Mouse (Mus musculus) mature B cell (primary cell): ENCODE data around the gene Usp3.

Source experiments
- in situ Hi-C: fragments of 300-500 bp; cut with MboI; formaldehyde crosslinking; loops from 2 replicates; pipeline ENCODE4 v1.14.3; 2019

The Usp3 gene

DNA sequence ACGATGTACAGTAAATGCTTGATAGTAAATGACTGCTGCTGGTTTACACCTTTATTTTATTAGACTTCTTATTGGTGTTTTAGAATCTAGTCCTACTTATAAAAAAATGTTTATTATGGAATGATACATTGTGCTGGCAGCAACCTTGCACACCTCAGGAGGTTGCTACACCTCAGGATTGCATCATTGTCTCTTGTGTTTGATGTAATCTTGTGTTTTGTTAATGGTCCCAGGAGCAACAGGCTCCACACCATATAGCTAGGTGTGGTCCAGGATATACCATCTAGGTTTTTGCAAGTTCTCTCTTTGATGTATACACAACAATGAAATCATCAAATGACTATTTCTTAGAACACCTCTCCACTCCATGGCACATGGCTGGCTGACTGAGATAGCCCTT, 11.0 kb upstream of the Usp3 start:
- in situ Hi-C loops, result no loop called here

DNA sequence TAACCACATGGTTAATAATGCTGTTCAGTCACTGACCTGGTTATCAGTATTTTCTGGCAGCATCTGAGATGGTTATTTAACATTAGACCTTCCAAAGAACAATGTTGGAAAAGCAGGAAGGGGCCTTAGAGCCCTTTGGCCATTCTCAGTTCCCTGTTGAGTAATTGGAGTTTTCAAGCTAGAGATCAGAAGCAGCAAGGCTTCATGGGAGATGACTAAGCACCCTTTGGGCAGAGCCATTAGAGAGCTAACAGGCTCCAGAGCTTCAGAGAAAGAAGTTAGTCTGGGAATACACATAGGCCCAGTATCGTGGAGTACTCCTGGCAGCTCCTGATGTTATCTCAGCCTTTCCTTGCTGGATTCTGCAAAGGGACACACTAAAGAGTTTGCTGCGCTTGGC, 8.1 kb upstream of the Usp3 start:
- in situ Hi-C loops, result no loop called here

DNA sequence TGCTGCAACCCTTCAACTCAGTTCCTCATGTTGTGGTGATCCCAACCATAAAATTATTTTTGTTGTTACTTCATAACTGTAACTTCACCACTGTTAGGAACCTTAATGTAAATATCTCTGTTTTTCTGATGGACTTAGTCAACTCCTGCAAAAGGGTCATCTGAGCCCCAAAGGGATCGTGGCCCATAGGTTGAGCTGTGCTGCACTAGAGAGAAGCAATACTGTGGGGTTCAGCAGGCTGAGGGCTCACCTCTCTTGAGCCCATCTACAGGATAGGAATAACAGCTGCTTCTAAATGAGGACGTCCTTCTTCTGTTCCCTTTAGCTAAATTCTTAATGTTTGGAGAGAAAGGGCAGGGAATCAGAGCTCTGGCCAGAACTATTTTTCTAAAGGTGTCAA, 7.6 kb upstream of the Usp3 start:
- in situ Hi-C loops, result no loop called here

DNA sequence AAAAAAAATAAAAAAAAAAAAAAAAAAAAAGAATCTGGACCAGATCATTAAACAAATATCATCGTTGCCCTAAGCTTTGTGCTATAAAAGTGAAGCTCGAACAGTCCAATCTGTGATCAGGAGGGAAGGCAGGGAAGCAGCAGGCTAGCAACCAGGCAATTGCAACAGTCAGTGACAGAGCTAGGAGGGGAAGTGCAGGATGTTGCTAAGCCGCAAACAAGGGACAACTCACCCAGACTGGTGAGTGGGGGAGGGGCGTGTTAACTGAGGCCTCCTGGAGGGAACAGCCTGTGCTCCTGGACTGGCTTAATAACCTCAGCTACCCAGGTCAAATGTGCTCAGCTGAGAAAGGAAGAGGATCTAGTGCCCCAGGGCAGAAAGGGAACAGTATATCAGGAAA, 6.6 kb upstream of the Usp3 start:
- in situ Hi-C loops, result no loop called here

GRCm38 (mm10) chr9:66598636-66599035, 5.7 kb upstream of the Usp3 start:
- in situ Hi-C loops, result no loop called here

GRCm38 (mm10) chr9:66597480-66598215, 4.7 kb upstream of the Usp3 start:
- in situ Hi-C loops, result no loop called here

DNA sequence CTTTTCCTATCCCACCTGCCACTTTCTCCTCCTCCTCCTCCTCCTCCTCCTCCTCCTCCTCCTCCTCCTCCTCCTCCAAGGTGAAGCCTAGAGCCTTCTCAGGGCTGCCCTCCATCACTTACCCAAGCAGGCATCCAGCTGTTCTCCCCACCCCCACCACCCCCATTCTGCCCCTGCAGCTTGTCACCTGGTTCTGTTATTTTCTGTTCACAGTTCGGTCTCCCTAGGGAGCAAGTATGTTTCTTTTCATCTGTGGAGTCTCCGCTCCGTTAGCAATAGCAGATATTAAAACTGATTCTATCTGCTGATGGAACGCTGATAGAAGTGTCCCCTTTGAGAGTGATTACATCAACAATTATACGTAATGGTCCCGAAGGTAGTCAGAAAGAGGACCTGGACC, 4.1 kb upstream of the Usp3 start:
- in situ Hi-C loops, result no loop called here

DNA sequence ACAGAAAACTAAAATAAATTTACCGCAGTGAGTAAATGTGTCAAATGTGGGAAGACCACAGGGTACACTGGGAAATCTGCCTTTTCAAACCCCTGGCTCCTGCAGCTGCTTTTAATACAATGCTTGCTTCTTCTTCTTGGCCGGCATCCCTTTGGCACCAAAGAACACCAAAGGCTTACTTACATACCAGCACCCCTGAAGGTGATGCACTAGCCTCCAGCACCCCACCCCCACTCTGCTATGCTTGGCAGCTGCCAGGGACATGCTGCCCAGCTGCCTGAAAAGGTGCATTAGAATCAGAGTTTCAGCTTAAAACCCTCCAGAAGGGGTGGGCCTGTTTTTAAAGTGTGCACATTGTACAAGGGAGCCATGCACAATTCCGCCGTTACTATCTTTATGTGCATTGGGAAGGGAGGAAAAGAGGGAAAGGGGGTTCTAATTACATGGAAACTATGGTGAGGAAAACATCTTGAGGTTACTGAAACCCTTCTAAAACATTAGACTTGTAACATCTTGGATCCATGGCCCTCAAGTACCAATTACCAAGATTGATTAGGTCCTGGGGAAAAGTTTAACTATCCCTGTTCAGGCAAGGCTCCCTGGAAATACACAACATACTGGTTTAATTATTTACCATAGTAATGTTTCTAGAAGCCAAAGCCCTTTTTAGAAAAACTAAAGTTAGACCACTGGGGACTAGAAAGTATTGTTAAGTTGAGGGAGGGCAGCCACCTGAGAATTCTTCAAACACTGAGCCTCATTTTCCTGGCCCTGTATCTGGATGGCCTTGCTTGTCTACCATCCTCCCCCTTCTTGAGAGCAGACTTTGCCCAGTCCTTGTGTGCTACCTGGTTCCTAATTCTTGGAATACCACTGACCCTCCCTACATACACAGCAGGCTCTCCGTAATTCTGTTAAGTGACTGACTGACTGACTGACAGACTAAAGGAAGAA, 3.1 kb upstream of the Usp3 start:
- in situ Hi-C loops, result no loop called here

DNA sequence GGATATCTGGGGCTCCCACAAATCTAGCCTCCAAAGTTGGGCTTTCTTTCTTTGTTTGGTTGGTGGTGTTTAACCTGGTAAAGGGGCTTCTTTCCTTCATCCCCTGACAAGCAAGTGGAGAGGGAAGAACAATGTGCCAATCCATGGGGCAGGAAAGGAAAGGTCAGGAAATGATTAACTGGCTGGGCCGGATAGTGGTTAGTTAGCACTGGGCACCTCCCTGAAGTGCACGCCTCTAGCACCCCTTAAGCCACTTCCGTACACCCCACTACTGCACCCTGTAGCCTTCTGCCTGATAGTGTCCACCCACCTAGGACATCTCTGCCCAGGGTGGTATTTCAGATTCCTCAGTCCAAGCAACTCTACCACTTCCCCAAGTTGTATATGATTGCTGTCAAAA, 1.1 kb upstream of the Usp3 start:
- in situ Hi-C loops, result no loop called here

DNA sequence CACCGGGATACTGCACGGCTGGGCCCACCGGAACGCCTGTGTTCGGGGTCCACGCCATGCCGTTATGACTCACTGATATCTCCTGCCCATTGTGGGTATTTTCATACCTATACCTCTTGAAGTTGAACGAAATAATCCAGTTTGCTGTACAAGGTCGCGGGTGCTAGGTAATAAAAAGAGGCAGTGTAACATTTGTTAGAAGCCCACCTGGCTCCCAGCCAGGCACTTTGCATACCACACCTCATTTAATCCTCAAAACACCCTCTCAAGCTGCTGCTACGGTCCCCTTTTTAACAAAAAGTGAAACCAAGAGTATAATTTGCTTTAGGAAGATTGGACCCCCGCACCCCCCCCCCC, 649 bp upstream of the Usp3 start:
- in situ Hi-C loops, result no loop called here

DNA sequence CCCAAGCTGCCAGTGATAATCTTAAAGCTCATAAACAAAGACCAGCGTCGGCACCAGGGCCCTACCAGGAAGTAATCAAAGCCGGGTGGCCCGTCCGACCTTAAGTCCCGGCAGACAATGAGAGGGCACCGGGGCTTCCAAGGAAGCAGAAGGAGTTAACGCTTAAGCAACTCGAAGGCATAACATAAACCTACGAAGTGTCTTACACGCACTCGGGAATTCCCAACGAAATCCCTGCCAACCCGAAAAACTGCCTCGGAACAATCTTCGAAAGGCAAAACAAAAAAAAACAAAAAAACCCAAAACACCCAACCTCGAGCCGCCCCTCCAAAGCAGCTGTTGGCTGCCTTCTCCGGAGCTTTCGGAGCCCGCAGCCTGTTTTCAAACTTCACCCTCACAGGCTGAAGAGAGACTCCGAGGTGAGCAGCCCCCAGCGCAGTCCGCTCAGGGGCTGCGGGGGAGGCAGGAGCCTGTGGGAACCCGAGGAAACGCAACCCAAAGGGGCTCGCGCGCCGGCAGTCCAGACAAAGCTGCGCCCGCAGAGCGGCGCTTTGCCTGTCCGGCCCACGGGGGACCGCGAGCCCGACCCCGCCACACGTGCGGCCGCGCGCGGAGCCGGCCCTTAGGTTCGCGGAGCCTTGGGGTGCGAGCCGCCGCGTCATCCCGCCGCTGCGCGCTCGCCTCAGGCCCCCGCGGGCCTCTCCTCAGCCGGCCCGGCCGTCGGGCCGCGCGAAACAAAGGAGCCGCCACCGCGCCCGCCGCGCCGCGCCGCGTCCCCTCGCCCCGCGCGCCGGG, 894 bp downstream of the Usp3 start:
- in situ Hi-C loops, result no loop called here

DNA sequence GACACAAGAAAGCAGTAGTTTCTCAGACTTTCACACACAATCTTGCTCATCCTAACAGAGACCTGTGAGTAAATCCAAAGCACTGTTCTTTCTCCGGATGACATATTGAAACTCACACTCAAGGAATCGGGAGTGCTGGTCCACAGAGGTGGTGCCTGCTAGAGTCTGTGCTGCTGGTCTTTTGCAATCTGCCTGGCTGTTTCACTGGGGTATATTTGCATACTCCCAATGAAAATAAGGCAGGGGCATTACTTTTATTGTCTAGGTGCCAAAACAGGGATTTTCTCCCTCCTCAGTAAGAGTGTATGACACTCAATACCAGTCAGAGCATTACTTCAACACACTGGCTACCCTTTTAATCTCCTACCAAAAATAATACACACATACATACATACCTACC, 2.9 kb downstream of the Usp3 start:
- in situ Hi-C loops, result no loop called here

DNA sequence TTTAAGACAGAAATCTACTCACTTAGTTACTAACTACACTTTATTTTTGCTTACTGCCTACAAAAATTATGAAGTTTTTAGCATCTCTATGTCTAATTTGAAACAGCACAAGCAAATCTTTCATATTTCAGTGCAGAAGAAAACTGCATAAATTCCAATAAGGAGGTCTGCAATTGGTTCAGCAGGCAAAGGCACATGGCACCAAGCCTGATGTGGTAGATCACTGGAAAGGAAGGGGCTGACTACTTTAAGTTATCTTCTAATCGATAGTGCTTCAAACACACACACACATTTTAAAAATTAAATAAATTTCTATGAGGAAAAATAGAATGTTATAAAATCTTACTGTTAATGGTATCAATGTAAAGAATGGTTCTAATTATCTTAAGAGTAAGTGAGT, 5.9 kb downstream of the Usp3 start:
- in situ Hi-C loops, result no loop called here

DNA sequence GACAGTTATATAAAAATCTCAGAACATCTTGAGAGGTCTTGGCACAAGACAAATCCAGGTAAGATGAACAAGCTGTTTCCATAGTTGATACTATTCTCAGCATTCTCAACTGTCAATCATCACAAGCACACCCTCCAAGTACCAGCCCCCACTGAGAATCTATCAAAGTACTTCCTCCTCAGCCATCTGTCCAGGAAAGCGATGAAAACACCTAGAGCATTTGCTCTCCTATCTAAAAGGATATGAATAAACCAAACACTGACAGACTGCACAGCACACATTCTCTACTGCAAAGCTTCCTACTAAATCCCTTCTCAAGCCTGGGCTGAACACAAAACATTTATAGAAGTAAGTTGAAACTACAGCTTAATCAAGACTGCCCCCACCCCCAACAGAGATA, 6.4 kb downstream of the Usp3 start:
- in situ Hi-C loops, result no loop called here

- in situ Hi-C loops, result no loop called here
These were observed 7.8 kb downstream of the Usp3 start for GRCm38 (mm10) chr9:66585191-66585590.

- in situ Hi-C loops, result no loop called here
These were observed 8.8 kb downstream of the Usp3 start for GRCm38 (mm10) chr9:66584176-66584575.

GRCm38 (mm10) chr9:66583244-66583643, 9.7 kb downstream of the Usp3 start:
- in situ Hi-C loops, result no loop called here

DNA sequence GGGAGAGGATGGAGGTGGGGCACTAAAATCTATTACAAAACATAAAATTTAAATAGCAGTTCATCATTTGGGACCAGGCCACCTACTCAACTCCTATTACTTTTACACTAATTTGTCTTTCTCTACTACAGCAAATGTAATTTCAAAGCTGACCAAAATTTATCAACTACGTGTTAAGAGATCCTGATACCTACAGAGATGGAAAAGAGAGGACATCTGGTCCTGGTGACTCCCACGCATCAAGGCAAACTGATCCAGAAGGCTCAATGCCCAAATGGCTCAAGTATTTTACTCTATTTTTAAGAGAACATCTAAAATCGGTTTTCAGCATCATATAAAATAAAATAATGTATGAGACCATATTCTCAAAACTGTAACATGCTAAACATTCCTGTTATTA, 11.2 kb downstream of the Usp3 start:
- in situ Hi-C loops, result no loop called here

- in situ Hi-C loops, result no loop called here
These were observed 12.2 kb downstream of the Usp3 start for GRCm38 (mm10) chr9:66580722-66581121.

DNA sequence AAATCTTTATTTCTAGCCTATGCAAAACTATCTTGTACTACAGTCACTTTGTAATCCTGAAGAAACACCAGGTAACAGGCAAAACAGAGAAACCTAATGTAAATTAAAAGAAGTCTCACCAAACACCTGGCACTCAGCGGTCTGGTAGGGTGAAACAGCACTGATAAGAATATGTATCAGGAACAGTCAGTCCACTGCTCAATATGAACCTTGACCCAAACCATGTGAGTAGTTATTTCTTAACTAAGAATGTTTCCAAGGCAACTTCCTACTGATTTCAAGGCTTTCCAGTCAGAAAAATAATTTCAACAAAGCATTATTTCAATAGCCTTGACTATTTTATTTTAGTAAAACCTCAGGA, 17.1 kb downstream of the Usp3 start:
- in situ Hi-C loops, result no loop called here

DNA sequence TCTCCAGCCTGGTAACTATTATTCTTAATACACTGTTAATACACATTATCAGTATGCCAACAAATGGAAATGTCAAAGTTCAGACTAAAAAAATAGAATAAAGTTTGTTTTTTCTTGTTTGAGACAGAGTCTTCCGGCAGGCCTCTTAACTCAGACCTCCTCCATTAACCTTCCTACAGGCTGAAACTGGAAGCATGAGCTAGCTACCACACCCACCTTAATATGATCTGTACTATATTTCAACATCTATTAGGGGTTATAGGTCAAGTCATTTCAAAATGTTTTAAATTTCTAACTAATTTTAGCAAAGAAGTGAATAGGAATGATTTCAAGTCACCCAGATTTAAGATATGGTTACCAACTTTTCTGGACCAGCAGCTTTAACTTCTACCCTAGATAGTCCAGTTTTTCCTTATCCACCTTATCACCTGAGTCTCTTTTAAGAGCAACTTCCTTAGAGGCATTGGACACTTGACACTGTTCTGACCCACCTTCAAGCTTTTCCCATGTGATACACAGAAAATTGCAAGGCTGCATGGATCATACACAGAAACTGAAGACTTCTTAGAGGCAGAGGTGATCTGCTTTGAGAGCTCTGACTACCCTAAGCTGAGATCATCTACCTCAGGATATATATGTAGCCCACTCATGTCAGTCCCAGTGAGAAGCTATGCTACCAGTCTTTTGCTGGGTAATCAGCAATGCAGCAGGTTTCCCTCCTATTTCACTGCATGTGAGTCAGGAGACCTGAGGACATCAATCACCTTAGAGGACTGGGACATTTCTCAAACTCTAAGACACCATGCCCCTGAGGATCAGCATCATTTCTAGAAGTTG, 17.7 kb downstream of the Usp3 start:
- in situ Hi-C loops, result no loop called here
